27 mouse cellular contexts compared by ENCODE assay signal in genomic region chr5:66435158-66435557, GRCm38 (mm10).
"Had no signal": no experiment of that assay in that cellular context is flagged by ENCODE, and none has a peak within 500 bp of the region (broad histone marks: within the 10 kb centered on the region; RNA-seq: fewer than 3 reads in every experiment).

No protein-coding gene starts in this region.

- ATAC-seq: forebrain, embryonic 13.5 days; forebrain, embryonic 14.5 days; forebrain, embryonic 15.5 days; forebrain, embryonic 16.5 days; forebrain, postnatal 0 days had no signal

- H3K9ac ChIP-seq: embryonic facial prominence, embryonic 12.5 days; embryonic facial prominence, embryonic 13.5 days; embryonic facial prominence, embryonic 15.5 days; forebrain, embryonic 12.5 days; forebrain, embryonic 13.5 days; forebrain, embryonic 15.5 days; forebrain, postnatal 0 days had no signal

- DNase-seq: cerebellum, adult 2 months; cerebellum, adult 8-10 months; cerebellum, adult 9-10 months; cerebellum, adult 9-11 months; cerebellum, postnatal 10 days; cerebellum, postnatal 14 days; cerebellum, postnatal 25 days; cerebellum, postnatal 36 days; embryo, embryonic 11 days; forebrain, postnatal 0 days; gastrocnemius, adult 2 months; gastrocnemius, postnatal 10 days; gastrocnemius, postnatal 14 days; gastrocnemius, postnatal 25 days; gastrocnemius, postnatal 36 days; heart, adult 18-20 months had no signal

- H3K27ac ChIP-seq: embryonic facial prominence, embryonic 10.5 days; embryonic facial prominence, embryonic 12.5 days; embryonic facial prominence, embryonic 13.5 days; forebrain, embryonic 10.5 days; forebrain, embryonic 12.5 days; forebrain, embryonic 13.5 days; forebrain, embryonic 15.5 days; gastrocnemius, adult 2 months had no signal

- H3K4me2 ChIP-seq: embryonic facial prominence, embryonic 12.5 days; embryonic facial prominence, embryonic 13.5 days; embryonic facial prominence, embryonic 15.5 days; forebrain, embryonic 12.5 days; forebrain, embryonic 13.5 days; forebrain, embryonic 15.5 days had no signal

- H3K27me3 ChIP-seq: embryonic facial prominence, embryonic 12.5 days; embryonic facial prominence, embryonic 13.5 days; embryonic facial prominence, embryonic 15.5 days; forebrain, embryonic 12.5 days; forebrain, embryonic 13.5 days; forebrain, embryonic 15.5 days had no signal

- H3K9me3 ChIP-seq: embryonic facial prominence, embryonic 10.5 days; embryonic facial prominence, embryonic 12.5 days; embryonic facial prominence, embryonic 13.5 days; embryonic facial prominence, embryonic 15.5 days; forebrain, embryonic 10.5 days; forebrain, embryonic 12.5 days; forebrain, embryonic 13.5 days; forebrain, embryonic 15.5 days had no signal

- H3K4me1 ChIP-seq: embryonic facial prominence, embryonic 10.5 days; embryonic facial prominence, embryonic 12.5 days; forebrain, embryonic 10.5 days; forebrain, embryonic 12.5 days; forebrain, embryonic 13.5 days had no signal

- H3K4me3 ChIP-seq: embryonic facial prominence, embryonic 10.5 days; embryonic facial prominence, embryonic 12.5 days; embryonic facial prominence, embryonic 13.5 days; embryonic facial prominence, embryonic 15.5 days; erythroblast, embryonic 14.5 days; forebrain, embryonic 10.5 days; forebrain, embryonic 12.5 days; forebrain, embryonic 13.5 days; forebrain, embryonic 15.5 days; gastrocnemius, adult 2 months had no signal

- H3K36me3 ChIP-seq: embryonic facial prominence, embryonic 10.5 days; embryonic facial prominence, embryonic 12.5 days; embryonic facial prominence, embryonic 13.5 days; embryonic facial prominence, embryonic 15.5 days; forebrain, embryonic 10.5 days; forebrain, embryonic 12.5 days; forebrain, embryonic 15.5 days had no signal
